Mouse (Mus musculus): ENCODE measurements around the gene Jmjd8.

DNA sequence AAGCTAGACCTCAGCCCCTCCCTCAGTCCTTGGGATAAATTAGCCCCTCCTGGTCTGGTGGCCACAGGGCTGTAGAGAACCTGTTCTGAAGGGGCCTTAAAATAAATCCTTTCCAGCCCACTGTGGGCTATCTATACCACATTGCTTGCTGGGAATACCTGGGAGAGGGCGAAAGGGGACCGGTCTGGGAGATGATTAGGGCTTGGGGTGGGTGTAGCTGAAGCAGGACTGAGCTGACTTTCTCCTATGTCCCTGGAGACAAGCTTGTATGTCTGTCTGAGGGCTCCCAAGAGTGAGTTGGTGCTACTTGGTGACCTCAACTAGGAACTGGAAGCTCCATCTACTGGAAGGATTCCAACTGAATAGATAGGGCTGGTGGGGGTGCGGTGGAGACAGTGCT is 48.4 kb downstream of the Jmjd8 start:
- TF ChIP-seq CTCF (IDR thresholded peaks at IDR 0.05; ENCODE audit: borderline replicate concordance, insufficient read depth, low read depth, low read length) (no peak), POLR2A (IDR thresholded peaks at IDR 0.05; ENCODE audit: borderline replicate concordance, insufficient read depth, low read length) (no peak)

Data from cerebellum, adult 2 months (tissue).